Mouse (Mus musculus) cortical plate, adult 2 months (tissue): ENCODE results near the gene Rab11fip4.

Source experiments
- CTCF ChIP-seq: fragments of 200-500 bp; IDR thresholded peaks from 2 replicates; pipeline ENCODE4 v1.5.1; 2011; ENCODE audit warnings: mild to moderate bottlenecking, control low read depth, low read length; ENCODE audit not compliant: insufficient read depth; ENCODE audit errors: extremely low read depth
- POLR2A ChIP-seq: fragments of 200-500 bp; IDR thresholded peaks from 2 replicates; pipeline ENCODE4 v1.6.1; 2011; ENCODE audit warnings: mild to moderate bottlenecking, low read length, control low read depth; ENCODE audit not compliant: insufficient read depth; ENCODE audit errors: extremely low read depth

GRCm38 (mm10) chr11:79573836-79574235 lies 17.2 kb upstream of the Rab11fip4 start:
- TF ChIP-seq POLR2A: no peak
- no peak for TF ChIP-seq CTCF
